Mouse (Mus musculus): ENCODE results near the gene Gm28374. TPM values are rescaled to one million over a fixed set of nuclear protein-coding genes. Genes with fewer than 3 reads are reported as not detected.
A peak's percentile ranks its signal among the peaks of the same experiment; 100 is the strongest.

Gm28374 gene
- polyA plus RNA-seq, 2 experiments, result 0.16 to 0.38 TPM

GRCm38 (mm10) chr19:6105586-6105985 is 23.5 kb upstream of the Gm28374 start, which contains the start of gene Naaladl1:
Gene Naaladl1 (plus strand): TSS chr19:6105782.
- Histone ChIP-seq H3K4me2 (ENCODE audit: low read depth) (no peak within 1 kb of the TSS), H3K36me3 (replicated peaks; ENCODE audit: control insufficient read depth, insufficient read depth, low read depth) (no peaks in the 10 kb centered on the region), H3K9ac (replicated peaks) (no peak within 1 kb of the TSS), H3K27me3 (ENCODE audit: control insufficient read depth, insufficient read depth, low read length) (no peaks in the 10 kb centered on the region), H3K27ac (no peak within 1 kb of the TSS), H3K4me3 (ENCODE audit: insufficient read depth in 1 of 2, low read depth in 2 of 2, low read length in 2 of 2) (no peak within 1 kb of the TSS), H3K9me3 (ENCODE audit: control insufficient read depth, low read length) (no peaks in the 10 kb centered on the region), H3K4me1 (replicated peaks; ENCODE audit: control insufficient read depth in 2 of 2, insufficient read depth in 2 of 2, low read length in 1 of 2) (peaks cover 23 to 24% of the 10 kb centered on the region in 2 experiments)
- WGBS (ENCODE audit: insufficient replicate concordance), result 79% methylated on average over 7 of the region's 7 CpGs
- TF ChIP-seq EP300 (IDR thresholded peaks at IDR 0.05; ENCODE audit: low read depth), result no peak
- no peak for TF ChIP-seq CTCF (IDR thresholded peaks at IDR 0.05; ENCODE audit: low read depth)
- DNase-seq (ENCODE audit: low read depth in 3 of 3, low spot score in 3 of 3) (no peak), ATAC-seq (ENCODE audit: insufficient read depth) (no peak)

DNA sequence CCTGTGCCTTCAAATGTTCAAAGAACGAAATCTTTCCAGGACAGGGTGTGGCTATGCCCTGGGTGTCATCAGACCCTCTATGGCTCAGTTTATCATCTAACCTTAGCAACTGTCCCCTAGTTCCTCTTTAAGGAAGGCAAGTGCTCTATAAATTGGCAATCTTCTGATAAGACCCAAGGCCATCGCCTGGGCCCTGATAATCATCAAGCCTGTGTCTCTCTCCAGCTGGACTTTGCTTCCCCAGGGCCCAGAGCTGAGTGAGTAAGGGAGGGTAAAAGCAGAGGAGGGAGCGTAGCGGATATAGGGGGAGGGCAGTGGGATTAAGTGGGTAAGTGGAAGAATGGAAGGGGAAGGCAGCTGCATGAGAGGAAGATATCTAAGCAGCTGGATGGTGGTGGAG is 22.4 kb upstream of the Gm28374 start:
- TF ChIP-seq EP300 (IDR thresholded peaks at IDR 0.05; ENCODE audit: low read depth), result no peak
- DNase-seq (ENCODE audit: low read depth in 3 of 3, low spot score in 3 of 3) (no peak), ATAC-seq (ENCODE audit: insufficient read depth) (no peak)
- Histone ChIP-seq H3K9ac (replicated peaks) (peak overlapping the region; percentile 18; the same call in 1 of the 2 replicates), H3K36me3 (replicated peaks; ENCODE audit: control insufficient read depth, insufficient read depth, low read depth) (no peaks in the 10 kb centered on the region; the same call in 1 of the 2 replicates), H3K4me1 (replicated peaks; ENCODE audit: control insufficient read depth in 2 of 2, insufficient read depth in 2 of 2, low read length in 1 of 2) (peaks cover 23 to 24% of the 10 kb centered on the region in 2 experiments), H3K4me2 (ENCODE audit: low read depth) (no peak overlapping the region), H3K27ac (no peak overlapping the region), H3K27me3 (ENCODE audit: control insufficient read depth, insufficient read depth, low read length) (no peaks in the 10 kb centered on the region), H3K9me3 (ENCODE audit: control insufficient read depth, low read length) (no peaks in the 10 kb centered on the region), H3K4me3 (ENCODE audit: insufficient read depth in 1 of 2, low read depth in 2 of 2, low read length in 2 of 2) (no peak overlapping the region)
- 44% methylated on average over 4 of the region's 4 CpGs for WGBS (ENCODE audit: insufficient replicate concordance)

GRCm38 (mm10) chr19:6102169-6102853 is 20.3 kb upstream of the Gm28374 start:
- Histone ChIP-seq H3K4me1 (replicated peaks; ENCODE audit: control insufficient read depth in 2 of 2, insufficient read depth in 2 of 2, low read length in 1 of 2) (peaks cover 23 to 24% of the 10 kb centered on the region in 2 experiments), H3K27ac (peak overlapping the region; percentile 61), H3K4me2 (ENCODE audit: low read depth) (no peak overlapping the region), H3K9me3 (ENCODE audit: control insufficient read depth, low read length) (no peaks in the 10 kb centered on the region), H3K4me3 (ENCODE audit: insufficient read depth in 1 of 2, low read depth in 2 of 2, low read length in 2 of 2) (no peak overlapping the region), H3K9ac (replicated peaks) (no peak overlapping the region), H3K36me3 (replicated peaks; ENCODE audit: control insufficient read depth, insufficient read depth, low read depth) (no peaks in the 10 kb centered on the region; the same call in 1 of the 2 replicates), H3K27me3 (ENCODE audit: control insufficient read depth, insufficient read depth, low read length) (no peaks in the 10 kb centered on the region)
- ATAC-seq (ENCODE audit: insufficient read depth) (peak; percentile 90), DNase-seq (ENCODE audit: low read depth in 3 of 3, low spot score in 3 of 3) (no peak)
- 54% methylated on average over 6 of the region's 6 CpGs for WGBS (ENCODE audit: insufficient replicate concordance)
- no peak for TF ChIP-seq CTCF (IDR thresholded peaks at IDR 0.05; ENCODE audit: low read depth)
- no peak for TF ChIP-seq EP300 (IDR thresholded peaks at IDR 0.05; ENCODE audit: low read depth)

DNA sequence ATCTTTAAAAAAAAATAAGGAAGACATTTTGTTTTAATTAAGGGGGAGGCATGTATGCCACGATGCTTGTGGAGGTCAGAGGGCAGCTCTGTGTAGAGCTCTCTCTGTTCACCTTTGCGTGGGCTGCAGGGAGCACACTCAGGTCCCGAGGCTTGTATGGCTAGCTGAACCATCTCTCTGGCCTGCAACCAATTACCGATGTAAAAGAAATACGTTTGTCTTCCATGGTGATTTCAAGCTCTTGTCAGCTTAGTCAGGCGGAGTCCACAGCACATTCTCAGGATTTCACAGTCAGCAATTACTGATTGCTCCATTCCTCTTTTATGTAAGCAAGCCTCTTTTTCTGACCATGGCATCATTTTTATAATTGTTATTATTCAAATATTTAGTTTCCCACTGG is 19.1 kb upstream of the Gm28374 start:
- ATAC-seq (ENCODE audit: insufficient read depth) (no peak), DNase-seq (ENCODE audit: low read depth in 3 of 3, low spot score in 3 of 3) (no peak)
- Histone ChIP-seq H3K4me3 (ENCODE audit: insufficient read depth in 1 of 2, low read depth in 2 of 2, low read length in 2 of 2) (no peak overlapping the region), H3K4me1 (replicated peaks; ENCODE audit: control insufficient read depth in 2 of 2, insufficient read depth in 2 of 2, low read length in 1 of 2) (peaks cover 23 to 24% of the 10 kb centered on the region in 2 experiments), H3K27me3 (ENCODE audit: control insufficient read depth, insufficient read depth, low read length) (no peaks in the 10 kb centered on the region), H3K9ac (replicated peaks) (no peak overlapping the region), H3K36me3 (replicated peaks; ENCODE audit: control insufficient read depth, insufficient read depth, low read depth) (no peaks in the 10 kb centered on the region; the same call in 1 of the 2 replicates), H3K27ac (no peak overlapping the region), H3K4me2 (ENCODE audit: low read depth) (no peak overlapping the region), H3K9me3 (ENCODE audit: control insufficient read depth, low read length) (no peaks in the 10 kb centered on the region)
- TF ChIP-seq CTCF (IDR thresholded peaks at IDR 0.05; ENCODE audit: low read depth), result no peak
- TF ChIP-seq EP300 (IDR thresholded peaks at IDR 0.05; ENCODE audit: low read depth), result no peak
- 78% methylated on average over 6 of the region's 6 CpGs for whole genome bisulfite sequencing (ENCODE audit: insufficient replicate concordance)

GRCm38 (mm10) chr19:6097847-6098246 is 15.8 kb upstream of the Gm28374 start:
- Histone ChIP-seq H3K4me3 (ENCODE audit: insufficient read depth in 1 of 2, low read depth in 2 of 2, low read length in 2 of 2) (no peak overlapping the region), H3K36me3 (replicated peaks; ENCODE audit: control insufficient read depth, insufficient read depth, low read depth) (peaks cover 17% of the 10 kb centered on the region), H3K4me1 (replicated peaks; ENCODE audit: control insufficient read depth in 2 of 2, insufficient read depth in 2 of 2, low read length in 1 of 2) (peaks cover 10% of the 10 kb centered on the region in 2 experiments), H3K4me2 (ENCODE audit: low read depth) (no peak overlapping the region), H3K9me3 (ENCODE audit: control insufficient read depth, low read length) (no peaks in the 10 kb centered on the region), H3K27ac (no peak overlapping the region), H3K27me3 (ENCODE audit: control insufficient read depth, insufficient read depth, low read length) (no peaks in the 10 kb centered on the region), H3K9ac (replicated peaks) (no peak overlapping the region)
- TF ChIP-seq EP300 (IDR thresholded peaks at IDR 0.05; ENCODE audit: low read depth) (no peak), CTCF (IDR thresholded peaks at IDR 0.05; ENCODE audit: low read depth) (no peak)
- WGBS (ENCODE audit: insufficient replicate concordance), result 61% methylated on average over 3 of the region's 3 CpGs
- DNase-seq (ENCODE audit: low read depth in 3 of 3, low spot score in 3 of 3), result no peak
- no peak for ATAC-seq (ENCODE audit: insufficient read depth)

Measured in liver, embryonic 14.5 days (tissue).